Mouse (Mus musculus) activated CD4-positive, CD25-positive, alpha-beta regulatory T cell, adult 4 months (primary cell): ENCODE results near the gene Tmem256. TPM values are rescaled to one million over a fixed set of nuclear protein-coding genes. Genes with fewer than 3 reads are reported as not detected.

Experiments
- ATAC-seq: one replicate; pipeline ENCODE4 v1.8.0; 2017
- polyA plus RNA-seq, 2 experiments: library from polyadenylated mRNA; unstranded; fragments of 100-300 nt; shearing (Covaris generic); gene quantifications; one replicate each; pipeline ENCODE4 v1.2.1; 2017

The Tmem256 gene
- 100 to 1,000 TPM; 127 to 138 TPM for polyA plus RNA-seq

GRCm38 (mm10) chr11:69837952-69838713 lies at the start of gene Tmem256:
Gene Tmem256, plus strand, starts transcription at chr11:69838514.
- peak; percentile 87 for ATAC-seq

GRCm38 (mm10) chr11:69789431-69789830 lies 48.9 kb upstream of the Tmem256 start:
- ATAC-seq: no peak

GRCm38 (mm10) chr11:69791420-69791819 lies 46.9 kb upstream of the Tmem256 start:
- ATAC-seq: no peak

GRCm38 (mm10) chr11:69793429-69793828 lies 44.9 kb upstream of the Tmem256 start:
- ATAC-seq: no peak

- peak; percentile 100 for ATAC-seq
Measured at GRCm38 (mm10) chr11:69795168-69795982, 42.9 kb upstream of the Tmem256 start, which contains the start of gene Chrnb1. Gene Chrnb1, minus strand, starts transcription at chr11:69795943.

- ATAC-seq: no peak
Measured at GRCm38 (mm10) chr11:69795983-69796435, 42.3 kb upstream of the Tmem256 start.

GRCm38 (mm10) chr11:69797924-69798323 lies 40.4 kb upstream of the Tmem256 start:
- no peak for ATAC-seq

- no peak for ATAC-seq
Measured at GRCm38 (mm10) chr11:69799394-69800137, 38.7 kb upstream of the Tmem256 start.

GRCm38 (mm10) chr11:69800138-69800391 lies 38.2 kb upstream of the Tmem256 start:
- no peak for ATAC-seq

GRCm38 (mm10) chr11:69800392-69801197 lies 37.7 kb upstream of the Tmem256 start:
- no peak for ATAC-seq

GRCm38 (mm10) chr11:69801379-69801977 lies 36.8 kb upstream of the Tmem256 start, which contains the start of gene Fgf11:
Gene Fgf11, minus strand, starts transcription at chr11:69801857.
- ATAC-seq: no peak

- peak; percentile 32 for ATAC-seq
Measured at GRCm38 (mm10) chr11:69802648-69803105, 35.6 kb upstream of the Tmem256 start.

- ATAC-seq: no peak
Measured at GRCm38 (mm10) chr11:69803328-69803727, 35.0 kb upstream of the Tmem256 start.

- ATAC-seq: peak; percentile 62
Measured at GRCm38 (mm10) chr11:69803786-69804651, 34.3 kb upstream of the Tmem256 start.

- no peak for ATAC-seq
Measured at GRCm38 (mm10) chr11:69804652-69804940, 33.7 kb upstream of the Tmem256 start.

GRCm38 (mm10) chr11:69804972-69805909 lies 33.1 kb upstream of the Tmem256 start, which contains the start of gene Tmem102:
Gene Tmem102, minus strand, starts transcription at chr11:69805624.
- no peak for ATAC-seq

- ATAC-seq: no peak
Measured at GRCm38 (mm10) chr11:69806378-69806777, 31.9 kb upstream of the Tmem256 start.

GRCm38 (mm10) chr11:69807641-69808040 lies 30.7 kb upstream of the Tmem256 start:
- no peak for ATAC-seq

- ATAC-seq: no peak
Measured at GRCm38 (mm10) chr11:69810280-69810679, 28.0 kb upstream of the Tmem256 start.
